Mouse (Mus musculus): Measurements from ENCODE around the gene Grb10. TPM values are rescaled to one million over a fixed set of nuclear protein-coding genes. Genes with fewer than 3 reads are reported as not detected.

Grb10 gene
- polyA plus RNA-seq (2012; rRNA removed), result 23.7 and 27.4 TPM in 2 replicates

DNA sequence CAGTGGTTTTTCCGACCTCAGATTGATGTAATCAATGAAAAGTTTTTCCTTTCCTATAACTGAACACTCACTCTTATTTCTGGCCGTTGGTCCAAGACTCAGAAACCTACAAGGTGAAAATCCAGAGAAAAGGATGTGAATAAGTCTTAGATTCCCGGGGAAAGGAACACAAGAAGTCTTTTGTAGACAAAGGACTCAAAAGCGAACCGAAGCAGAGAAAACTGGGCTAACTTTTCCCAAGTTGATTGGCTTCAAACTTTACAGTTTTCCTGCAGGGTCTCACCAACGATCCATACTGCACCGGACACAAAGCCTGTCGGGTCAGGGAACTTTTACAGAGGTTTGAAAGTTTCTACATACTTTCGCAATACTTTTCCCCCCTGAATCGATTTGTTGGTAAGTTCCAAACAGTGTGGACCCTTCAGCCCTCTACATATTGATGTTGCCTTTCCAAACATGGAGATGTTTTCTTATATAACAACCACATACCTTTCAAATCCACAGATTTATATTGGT, at the start of gene Grb10:
TSS of gene Grb10 (minus strand) at position 214 of the 516 bp plus-strand sequence.
- TF ChIP-seq POLR2A (IDR thresholded peaks at IDR 0.05; ENCODE audit: borderline replicate concordance, extremely low read depth, low read depth, low read length) (no peak), CTCF (IDR thresholded peaks at IDR 0.05; ENCODE audit: insufficient read depth, low read length) (no peak)
- WGBS, result 46% methylated on average over 10 of the region's 10 CpGs

DNA sequence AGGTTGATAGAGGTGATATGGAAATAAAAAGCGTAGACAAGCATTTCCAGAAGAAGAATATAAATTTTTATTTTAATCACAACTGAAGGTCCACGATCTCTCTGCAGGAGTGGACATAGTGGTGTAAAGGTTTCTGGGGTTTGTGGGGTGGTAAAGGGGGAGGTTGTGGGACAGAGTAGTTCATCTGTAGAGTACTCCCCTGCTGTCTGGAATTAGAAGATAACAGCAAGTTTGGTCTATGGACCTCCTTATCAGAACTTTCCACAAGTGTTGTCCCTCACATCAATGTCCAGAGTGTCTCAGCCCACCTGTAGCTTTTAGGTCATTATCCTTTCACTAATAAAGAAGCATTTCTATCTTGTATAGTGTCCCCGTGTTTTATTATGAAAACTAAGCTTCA, 43.2 kb upstream of the Grb10 start:
- WGBS, result 83% methylated on average over 3 of the region's 3 CpGs
- no peak for TF ChIP-seq POLR2A (IDR thresholded peaks at IDR 0.05; ENCODE audit: borderline replicate concordance, extremely low read depth, low read depth, low read length)
- DNase-seq, result no peak
- no peak overlapping the region for H3K4me3 ChIP-seq (replicated peaks; ENCODE audit: extremely low read depth, low read depth, low read length)
- no peaks in the 10 kb centered on the region for H3K4me1 ChIP-seq (ENCODE audit: control insufficient read depth, insufficient read depth, low read length)

More for the DNA sequence above, at the start of gene Grb10:
- Histone ChIP-seq H3K4me1 (ENCODE audit: control insufficient read depth, insufficient read depth, low read length) (no peaks in the 10 kb centered on the region), H3K4me3 (replicated peaks; ENCODE audit: extremely low read depth, low read depth, low read length) (peak within 1 kb of the TSS; percentile 57)
- no peak for DNase-seq

- WGBS, result 69% methylated on average over 2 of the region's 2 CpGs
- H3K4me1 ChIP-seq (ENCODE audit: control insufficient read depth, insufficient read depth, low read length), result no peaks in the 10 kb centered on the region
- no peak for DNase-seq
Observed at GRCm38 (mm10) chr11:12079231-12079630, 40.7 kb upstream of the Grb10 start.

DNA sequence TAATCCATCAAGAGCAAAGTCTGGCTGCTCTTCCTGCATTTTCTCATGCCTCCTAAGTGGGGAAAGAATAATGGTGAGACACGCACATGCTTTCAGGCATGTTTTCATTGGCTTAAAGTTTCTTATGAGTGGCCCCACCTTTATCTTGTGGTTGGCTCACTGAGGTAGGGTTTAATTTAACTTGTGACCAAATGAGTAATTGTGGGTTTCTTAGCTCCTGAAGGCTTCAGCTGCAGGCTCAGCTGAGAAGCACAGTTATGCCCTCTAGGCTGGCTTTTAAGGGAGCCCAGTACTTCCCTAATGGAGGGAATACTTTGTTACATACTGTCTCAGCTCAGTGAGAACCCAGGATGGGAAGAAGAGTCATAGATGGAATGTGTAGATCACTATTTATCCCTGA, 37.0 kb upstream of the Grb10 start:
- Histone ChIP-seq H3K4me3 (replicated peaks; ENCODE audit: extremely low read depth, low read depth, low read length) (no peak overlapping the region), H3K4me1 (ENCODE audit: control insufficient read depth, insufficient read depth, low read length) (no peaks in the 10 kb centered on the region)
- TF ChIP-seq CTCF (IDR thresholded peaks at IDR 0.05; ENCODE audit: insufficient read depth, low read length) (no peak), POLR2A (IDR thresholded peaks at IDR 0.05; ENCODE audit: borderline replicate concordance, extremely low read depth, low read depth, low read length) (no peak)
- DNase-seq, result no peak
- 87% methylated on average over 1 of the region's 1 CpGs for WGBS

More at GRCm38 (mm10) chr11:12079231-12079630, 40.7 kb upstream of the Grb10 start:
- no peak overlapping the region for H3K4me3 ChIP-seq (replicated peaks; ENCODE audit: extremely low read depth, low read depth, low read length)
- TF ChIP-seq CTCF (IDR thresholded peaks at IDR 0.05; ENCODE audit: insufficient read depth, low read length), result no peak
- TF ChIP-seq POLR2A (IDR thresholded peaks at IDR 0.05; ENCODE audit: borderline replicate concordance, extremely low read depth, low read depth, low read length), result no peak

- H3K4me1 ChIP-seq (ENCODE audit: control insufficient read depth, insufficient read depth, low read length), result no peaks in the 10 kb centered on the region
- no peak for TF ChIP-seq CTCF (IDR thresholded peaks at IDR 0.05; ENCODE audit: insufficient read depth, low read length)
- TF ChIP-seq POLR2A (IDR thresholded peaks at IDR 0.05; ENCODE audit: borderline replicate concordance, extremely low read depth, low read depth, low read length), result no peak
- no peak overlapping the region for H3K4me3 ChIP-seq (replicated peaks; ENCODE audit: extremely low read depth, low read depth, low read length)
- 75% methylated on average over 6 of the region's 6 CpGs for WGBS
- DNase-seq, result no peak
Observed at GRCm38 (mm10) chr11:12073394-12074226, 35.1 kb upstream of the Grb10 start.

GRCm38 (mm10) chr11:12072322-12072721, 33.8 kb upstream of the Grb10 start:
- TF ChIP-seq CTCF (IDR thresholded peaks at IDR 0.05; ENCODE audit: insufficient read depth, low read length) (no peak), POLR2A (IDR thresholded peaks at IDR 0.05; ENCODE audit: borderline replicate concordance, extremely low read depth, low read depth, low read length) (no peak)
- no peak overlapping the region for H3K4me3 ChIP-seq (replicated peaks; ENCODE audit: extremely low read depth, low read depth, low read length)
- no peaks in the 10 kb centered on the region for H3K4me1 ChIP-seq (ENCODE audit: control insufficient read depth, insufficient read depth, low read length)
- DNase-seq, result no peak
- 76% methylated on average over 3 of the region's 3 CpGs for WGBS

- Histone ChIP-seq H3K4me1 (ENCODE audit: control insufficient read depth, insufficient read depth, low read length) (no peaks in the 10 kb centered on the region), H3K4me3 (replicated peaks; ENCODE audit: extremely low read depth, low read depth, low read length) (no peak overlapping the region)
- DNase-seq, result no peak
- 72% methylated on average over 4 of the region's 4 CpGs for whole genome bisulfite sequencing
- TF ChIP-seq CTCF (IDR thresholded peaks at IDR 0.05; ENCODE audit: insufficient read depth, low read length) (no peak), POLR2A (IDR thresholded peaks at IDR 0.05; ENCODE audit: borderline replicate concordance, extremely low read depth, low read depth, low read length) (no peak)
Observed at GRCm38 (mm10) chr11:12059005-12059404, 20.5 kb upstream of the Grb10 start.

- WGBS, result 32% methylated on average over 2 of the region's 2 CpGs
Observed at GRCm38 (mm10) chr11:12048547-12049327, 10.3 kb upstream of the Grb10 start.

GRCm38 (mm10) chr11:12048135-12048534, 9.7 kb upstream of the Grb10 start:
- Histone ChIP-seq H3K4me3 (replicated peaks; ENCODE audit: extremely low read depth, low read depth, low read length) (no peak overlapping the region), H3K4me1 (ENCODE audit: control insufficient read depth, insufficient read depth, low read length) (no peaks in the 10 kb centered on the region)
- TF ChIP-seq POLR2A (IDR thresholded peaks at IDR 0.05; ENCODE audit: borderline replicate concordance, extremely low read depth, low read depth, low read length), result no peak
- no peak for TF ChIP-seq CTCF (IDR thresholded peaks at IDR 0.05; ENCODE audit: insufficient read depth, low read length)
- WGBS, result 70% methylated on average over 1 of the region's 1 CpGs
- no peak for DNase-seq

More at GRCm38 (mm10) chr11:12048547-12049327, 10.3 kb upstream of the Grb10 start:
- TF ChIP-seq CTCF (IDR thresholded peaks at IDR 0.05; ENCODE audit: insufficient read depth, low read length) (no peak), POLR2A (IDR thresholded peaks at IDR 0.05; ENCODE audit: borderline replicate concordance, extremely low read depth, low read depth, low read length) (no peak)
- Histone ChIP-seq H3K4me1 (ENCODE audit: control insufficient read depth, insufficient read depth, low read length) (no peaks in the 10 kb centered on the region), H3K4me3 (replicated peaks; ENCODE audit: extremely low read depth, low read depth, low read length) (no peak overlapping the region)
- no peak for DNase-seq

Data from lung, adult 2 months (tissue).